Mouse (Mus musculus): ENCODE results near the gene Cds1. TPM values are rescaled to one million over a fixed set of nuclear protein-coding genes. Genes with fewer than 3 reads are reported as not detected.

The Cds1 gene
- polyA plus RNA-seq, 1 experiment from 2014 or later = 4.1 TPM

- no peak overlapping the region for H3K4me2 ChIP-seq (ENCODE audit: low read length)
- WGBS = 97% methylated on average over 16 of the region's 16 CpGs
- H3K4me3 ChIP-seq (replicated peaks; ENCODE audit: low read depth, low read length) = no peak overlapping the region
- no peak for ATAC-seq (ENCODE audit: low FRiP score, low TSS enrichment)
- H3K36me3 ChIP-seq (ENCODE audit: control insufficient read depth, insufficient read depth, low read length) = peaks cover 91% of the 10 kb centered on the region
- H3K9me3 ChIP-seq (ENCODE audit: control insufficient read depth, low read length) = no peaks in the 10 kb centered on the region
- H3K4me1 ChIP-seq (ENCODE audit: control insufficient read depth, insufficient read depth, low read length) = no peaks in the 10 kb centered on the region
- no peaks in the 10 kb centered on the region for H3K27me3 ChIP-seq (ENCODE audit: control insufficient read depth, insufficient read depth, low read length)
- no peak overlapping the region for H3K27ac ChIP-seq (replicated peaks; ENCODE audit: low read depth, low read length)
- H3K9ac ChIP-seq (replicated peaks; ENCODE audit: low read length) = no peak overlapping the region
- no peak for DNase-seq
Observed at GRCm38 (mm10) chr5:101855475-101855874, 90.5 kb downstream of the Cds1 start.

DNA sequence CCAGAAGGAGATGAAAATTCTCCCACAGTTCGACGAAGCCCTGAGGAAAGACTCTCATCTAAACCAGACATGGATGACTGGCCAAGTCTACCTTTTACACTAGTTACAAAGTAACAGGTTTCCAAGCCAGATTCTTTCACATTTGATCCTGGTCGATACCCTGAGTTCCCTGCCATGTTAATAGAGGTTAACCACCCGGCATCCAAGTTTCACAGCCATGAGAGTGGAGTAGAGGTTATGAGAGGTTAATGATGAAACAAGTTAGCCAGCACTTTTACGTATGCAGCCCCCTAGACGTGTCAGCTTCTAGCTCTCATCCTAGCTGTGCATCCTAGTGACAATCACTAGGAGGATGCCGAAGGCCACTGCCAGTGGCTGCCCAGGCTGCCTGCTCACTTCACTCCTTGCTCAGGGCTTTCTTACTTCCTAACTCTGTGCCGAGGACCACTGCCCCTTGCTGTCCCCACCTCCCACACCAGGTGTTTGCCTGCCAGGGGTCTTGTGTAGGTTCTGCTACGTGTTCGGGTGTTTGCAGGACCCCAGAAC, 94.0 kb downstream of the Cds1 start:
- H3K27ac ChIP-seq (replicated peaks; ENCODE audit: low read depth, low read length) = no peak overlapping the region
- DNase-seq (no peak), ATAC-seq (ENCODE audit: low FRiP score, low TSS enrichment) (no peak)
- no peaks in the 10 kb centered on the region for H3K4me1 ChIP-seq (ENCODE audit: control insufficient read depth, insufficient read depth, low read length)
- H3K4me3 ChIP-seq (replicated peaks; ENCODE audit: low read depth, low read length) = no peak overlapping the region
- no peak overlapping the region for H3K9ac ChIP-seq (replicated peaks; ENCODE audit: low read length)
- 88% methylated on average over 10 of the region's 10 CpGs for WGBS
- peaks cover 91% of the 10 kb centered on the region for H3K36me3 ChIP-seq (ENCODE audit: control insufficient read depth, insufficient read depth, low read length)
- H3K4me2 ChIP-seq (ENCODE audit: low read length) = no peak overlapping the region
- H3K9me3 ChIP-seq (ENCODE audit: control insufficient read depth, low read length) = no peaks in the 10 kb centered on the region
- no peaks in the 10 kb centered on the region for H3K27me3 ChIP-seq (ENCODE audit: control insufficient read depth, insufficient read depth, low read length)

- Histone ChIP-seq H3K36me3 (ENCODE audit: control insufficient read depth, insufficient read depth, low read length) (peaks cover 94% of the 10 kb centered on the region), H3K9me3 (ENCODE audit: control insufficient read depth, low read length) (no peaks in the 10 kb centered on the region), H3K4me2 (ENCODE audit: low read length) (no peak overlapping the region), H3K27me3 (ENCODE audit: control insufficient read depth, insufficient read depth, low read length) (no peaks in the 10 kb centered on the region), H3K27ac (replicated peaks; ENCODE audit: low read depth, low read length) (no peak overlapping the region), H3K4me1 (ENCODE audit: control insufficient read depth, insufficient read depth, low read length) (no peaks in the 10 kb centered on the region), H3K9ac (replicated peaks; ENCODE audit: low read length) (no peak overlapping the region), H3K4me3 (replicated peaks; ENCODE audit: low read depth, low read length) (no peak overlapping the region)
- ATAC-seq (ENCODE audit: low FRiP score, low TSS enrichment) (no peak), DNase-seq (no peak)
- 83% methylated on average over 18 of the region's 18 CpGs for WGBS
Observed at GRCm38 (mm10) chr5:101861786-101862571, 97.0 kb downstream of the Cds1 start.

DNA sequence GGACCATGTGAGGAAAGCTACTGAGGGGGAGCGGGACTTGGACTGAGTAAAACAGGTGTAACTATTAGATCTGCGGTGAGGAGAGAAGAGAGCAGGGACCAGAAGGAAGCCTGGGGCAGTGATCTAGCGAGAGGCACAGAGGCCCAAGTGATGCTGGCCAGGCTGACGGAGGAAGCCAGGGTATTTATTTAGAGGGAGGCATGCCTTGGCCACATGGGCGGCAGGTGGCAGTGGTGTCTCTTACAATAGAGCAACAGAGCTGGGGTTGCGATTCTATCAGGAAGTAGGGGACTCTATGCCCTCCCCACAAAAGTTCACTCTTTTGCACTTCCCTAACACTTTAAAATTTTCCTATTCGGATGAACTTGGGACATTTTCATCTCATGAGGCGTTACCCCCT, 97.7 kb downstream of the Cds1 start:
- ATAC-seq (ENCODE audit: low FRiP score, low TSS enrichment) (no peak), DNase-seq (no peak)
- Histone ChIP-seq H3K4me1 (ENCODE audit: control insufficient read depth, insufficient read depth, low read length) (no peaks in the 10 kb centered on the region), H3K36me3 (ENCODE audit: control insufficient read depth, insufficient read depth, low read length) (peaks cover 94% of the 10 kb centered on the region), H3K4me2 (ENCODE audit: low read length) (no peak overlapping the region), H3K9ac (replicated peaks; ENCODE audit: low read length) (no peak overlapping the region), H3K27ac (replicated peaks; ENCODE audit: low read depth, low read length) (no peak overlapping the region), H3K9me3 (ENCODE audit: control insufficient read depth, low read length) (no peaks in the 10 kb centered on the region), H3K27me3 (ENCODE audit: control insufficient read depth, insufficient read depth, low read length) (no peaks in the 10 kb centered on the region), H3K4me3 (replicated peaks; ENCODE audit: low read depth, low read length) (no peak overlapping the region)
- WGBS = 90% methylated on average over 8 of the region's 8 CpGs

DNA sequence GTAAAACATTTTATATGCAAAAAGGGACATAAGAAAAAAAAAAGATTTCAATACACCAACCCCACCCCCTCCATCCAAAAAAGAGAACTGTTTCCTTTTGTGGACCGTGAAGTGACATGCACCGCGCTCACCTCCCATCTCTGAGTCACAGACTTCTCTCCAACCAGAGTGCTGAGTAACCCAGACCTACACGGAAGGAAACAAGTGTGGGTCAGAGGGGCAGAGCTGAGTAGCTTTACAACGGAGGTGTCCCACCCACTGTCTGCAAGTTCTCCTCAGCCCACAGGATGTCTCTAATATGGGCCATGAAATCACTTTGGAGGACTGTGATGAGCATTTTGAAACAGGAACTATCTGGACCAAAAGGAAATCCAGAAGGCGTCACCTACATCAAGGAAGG, 99.0 kb downstream of the Cds1 start:
- Histone ChIP-seq H3K27ac (replicated peaks; ENCODE audit: low read depth, low read length) (no peak overlapping the region), H3K36me3 (ENCODE audit: control insufficient read depth, insufficient read depth, low read length) (peaks cover 94% of the 10 kb centered on the region), H3K27me3 (ENCODE audit: control insufficient read depth, insufficient read depth, low read length) (no peaks in the 10 kb centered on the region), H3K9me3 (ENCODE audit: control insufficient read depth, low read length) (no peaks in the 10 kb centered on the region), H3K9ac (replicated peaks; ENCODE audit: low read length) (no peak overlapping the region), H3K4me2 (ENCODE audit: low read length) (no peak overlapping the region), H3K4me1 (ENCODE audit: control insufficient read depth, insufficient read depth, low read length) (no peaks in the 10 kb centered on the region), H3K4me3 (replicated peaks; ENCODE audit: low read depth, low read length) (no peak overlapping the region)
- WGBS = 93% methylated on average over 6 of the region's 6 CpGs
- DNase-seq (no peak), ATAC-seq (ENCODE audit: low FRiP score, low TSS enrichment) (no peak)

DNA sequence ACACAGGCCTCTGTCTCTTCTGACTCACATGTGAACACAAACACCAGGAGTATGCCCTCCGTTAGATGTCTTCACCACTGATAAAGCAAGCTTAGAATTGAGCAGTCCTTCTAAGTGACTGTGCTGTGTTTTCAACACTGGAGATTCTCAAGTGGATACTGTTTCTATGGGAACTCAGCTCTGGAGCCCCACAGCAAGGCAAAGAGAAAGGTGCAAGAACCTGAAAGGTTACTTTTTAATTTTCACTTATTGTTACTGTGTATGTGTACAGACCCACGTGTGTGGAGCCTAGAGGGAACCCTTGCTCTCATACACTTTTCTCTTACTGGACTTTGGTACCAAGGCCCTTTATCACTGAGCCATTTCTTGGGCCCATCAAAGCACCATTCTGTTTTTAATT, 101.8 kb downstream of the Cds1 start:
- Histone ChIP-seq H3K9me3 (ENCODE audit: control insufficient read depth, low read length) (no peaks in the 10 kb centered on the region), H3K27ac (replicated peaks; ENCODE audit: low read depth, low read length) (no peak overlapping the region), H3K4me1 (ENCODE audit: control insufficient read depth, insufficient read depth, low read length) (no peaks in the 10 kb centered on the region), H3K4me2 (ENCODE audit: low read length) (no peak overlapping the region), H3K4me3 (replicated peaks; ENCODE audit: low read depth, low read length) (no peak overlapping the region), H3K36me3 (ENCODE audit: control insufficient read depth, insufficient read depth, low read length) (peaks cover 99% of the 10 kb centered on the region), H3K27me3 (ENCODE audit: control insufficient read depth, insufficient read depth, low read length) (no peaks in the 10 kb centered on the region), H3K9ac (replicated peaks; ENCODE audit: low read length) (no peak overlapping the region)
- ATAC-seq (ENCODE audit: low FRiP score, low TSS enrichment) (no peak), DNase-seq (no peak)
- WGBS = 80% methylated on average over 2 of the region's 2 CpGs

Other genes with a start within 250 kb of the Cds1 start
- gene Nkx6-1, start 100.1 kb upstream of the Cds1 start, polyA plus RNA-seq (2014; fragmentation: Nextera tagmentation; extraction: Ambion mirVana) = 2.8 and 3.1 TPM in 2 replicates